Mouse (Mus musculus) MEL (cell line): ENCODE measurements around the gene 9430097D07Rik.

Source experiments
- BHLHE40 ChIP-seq: IDR thresholded peaks from 2 replicates; pipeline ENCODE4 v1.6.1; 2012; ENCODE audit warnings: low read depth, mild to moderate bottlenecking, inconsistent platforms, low read length, improper control_type of control experiment, borderline replicate concordance
- CTCF ChIP-seq, 3 experiments: IDR thresholded peaks in 2 of 3; conservative IDR thresholded peaks in 1 of 3; 2 replicates each; pipeline ENCODE4 v1.5.1; 2011 to 2012; ENCODE audit warnings: low read length in 3 of 3, low read depth in 2 of 3, mild to moderate bottlenecking in 2 of 3, improper control_type of control experiment in 1 of 3, inconsistent platforms in 1 of 3, mixed read lengths in 1 of 3, moderate library complexity in 1 of 3; ENCODE audit not compliant: control insufficient read depth in 1 of 3, insufficient read depth in 1 of 3, poor library complexity in 1 of 3, severe bottlenecking in 1 of 3
- EP300 ChIP-seq, 2 experiments: IDR thresholded peaks; 2 replicates each; pipeline ENCODE4 v1.6.1; 2011; ENCODE audit warnings: improper control_type of control experiment in 2 of 2, low read length in 2 of 2, low read depth in 1 of 2, mild to moderate bottlenecking in 1 of 2
- GATA1 ChIP-seq: IDR thresholded peaks from 2 replicates; pipeline ENCODE4 v1.6.1; 2011; ENCODE audit warnings: low read depth, low read length, improper control_type of control experiment
- MAX ChIP-seq: IDR thresholded peaks from 2 replicates; pipeline ENCODE4 v1.6.1; 2011; ENCODE audit warnings: low read length, improper control_type of control experiment
- POLR2A ChIP-seq, 2 experiments: IDR thresholded peaks; 2 replicates each; pipeline ENCODE4 v1.6.1; 2011 to 2012; ENCODE audit warnings: low read length in 2 of 2, mild to moderate bottlenecking in 2 of 2, control low read depth in 1 of 2, improper control_type of control experiment in 1 of 2, low read depth in 1 of 2, moderate library complexity in 1 of 2; ENCODE audit not compliant: control insufficient read depth in 1 of 2, insufficient read depth in 1 of 2, poor library complexity in 1 of 2
- USF1 ChIP-seq: IDR thresholded peaks from 2 replicates; pipeline ENCODE4 v1.6.1; 2014; ENCODE audit warnings: low read depth, mild to moderate bottlenecking, inconsistent platforms, low read length, improper control_type of control experiment, moderate library complexity

GRCm38 (mm10) chr2:32537941-32538340 lies 37.5 kb downstream of the 9430097D07Rik start:
- no peak for TF ChIP-seq CTCF (IDR thresholded peaks at IDR 0.05 in 2 of 3, conservative IDR thresholded peaks at IDR 0.05 in 1 of 3; ENCODE audit: control insufficient read depth in 1 of 3, insufficient read depth in 1 of 3, low read depth in 2 of 3, low read length in 3 of 3, poor library complexity in 1 of 3, severe bottlenecking in 1 of 3)
- TF ChIP-seq EP300 (IDR thresholded peaks at IDR 0.05; ENCODE audit: low read depth in 1 of 2, low read length in 2 of 2), result no peak
- TF ChIP-seq MAX, result no peak
- no peak for TF ChIP-seq USF1
- TF ChIP-seq BHLHE40, result no peak
- TF ChIP-seq GATA1, result no peak
- no peak for TF ChIP-seq POLR2A (IDR thresholded peaks at IDR 0.05; ENCODE audit: control insufficient read depth in 1 of 2, insufficient read depth in 1 of 2, low read depth in 1 of 2, low read length in 2 of 2, poor library complexity in 1 of 2)
